Mouse (Mus musculus): Measurements from ENCODE around the gene Fam50b.

Fam50b gene

DNA sequence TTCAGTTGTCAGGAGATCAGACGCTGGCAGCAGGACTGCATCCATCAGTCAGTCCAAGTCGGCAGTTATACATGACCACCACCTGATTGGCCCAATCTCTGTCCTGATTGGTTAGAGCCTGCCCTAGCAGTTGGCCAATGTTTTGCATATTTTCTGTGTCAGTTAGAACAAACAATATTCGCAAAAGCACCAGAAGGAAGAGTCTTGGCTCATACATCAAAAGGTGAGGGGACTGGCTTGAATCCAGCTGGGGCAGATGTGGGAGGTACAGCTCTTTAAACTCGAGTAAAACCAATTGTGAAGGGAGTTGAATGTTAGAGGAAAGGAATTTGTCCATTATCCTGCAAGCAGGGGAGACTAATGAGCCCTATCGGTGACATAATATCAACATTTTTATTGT is at the start of gene Fam50b:
TSS of gene Fam50b (plus strand) at position 165 of the 400 bp plus-strand sequence.
- DNase-seq (ENCODE audit: low read depth, low spot score): no peak

DNA sequence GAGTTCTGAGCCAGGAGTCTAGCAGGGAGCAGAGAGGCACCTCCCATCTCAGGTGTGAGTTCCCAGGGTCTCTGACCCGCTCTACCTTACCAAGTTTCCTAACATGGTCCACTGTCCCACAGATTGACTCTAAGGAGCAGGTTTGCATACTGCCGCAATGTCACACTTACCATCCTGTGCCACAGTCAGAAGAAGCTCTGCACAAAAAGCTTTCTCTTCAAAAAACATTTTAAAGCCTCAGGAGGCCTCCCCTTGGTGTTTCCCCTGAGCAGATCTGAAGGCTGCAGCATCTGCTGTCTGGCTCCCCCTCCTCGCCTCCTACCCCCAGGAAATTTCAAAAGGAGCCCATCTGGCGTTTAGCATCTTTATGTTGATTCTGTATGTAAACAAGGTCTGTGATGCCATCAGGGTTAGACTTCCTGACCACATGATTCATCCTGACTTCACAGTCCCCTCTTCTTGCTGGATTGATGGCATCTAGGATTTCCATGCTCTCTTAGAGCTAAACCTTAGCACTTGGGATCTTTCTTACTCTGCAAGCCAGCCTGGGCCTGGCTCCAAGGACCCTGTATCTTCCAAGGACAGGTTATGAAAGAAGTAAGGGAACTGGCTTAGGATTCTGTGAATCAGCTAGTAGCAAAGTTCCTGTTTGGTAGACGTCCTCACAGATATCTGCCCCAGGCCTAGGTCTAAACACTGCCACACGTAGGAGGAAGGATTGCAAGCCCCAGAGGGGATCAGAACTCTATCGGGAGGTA is 49.5 kb upstream of the Fam50b start:
- no peak for DNase-seq (ENCODE audit: low read depth, low spot score)

- DNase-seq (ENCODE audit: low read depth, low spot score): no peak
Measured at GRCm38 (mm10) chr13:34691049-34691448, 43.6 kb upstream of the Fam50b start.

DNA sequence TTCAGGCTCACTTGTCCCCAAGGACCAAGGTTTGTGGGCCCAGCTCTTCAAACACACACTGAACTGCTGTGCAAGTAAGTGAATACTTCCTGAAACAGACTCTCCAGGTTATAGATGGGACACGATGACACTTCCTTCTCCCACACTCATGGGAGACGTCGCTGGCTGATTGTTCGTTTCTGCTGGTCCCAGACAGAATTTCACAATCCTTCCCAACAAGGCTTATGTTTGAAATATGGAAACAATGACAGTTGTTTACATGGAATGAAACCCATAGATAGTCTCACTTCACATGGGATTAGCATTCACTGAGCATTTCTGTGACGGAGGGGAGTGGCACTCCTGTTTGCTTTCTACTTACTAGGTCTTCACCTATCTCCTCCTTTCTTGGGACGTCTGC is 41.5 kb upstream of the Fam50b start:
- DNase-seq (ENCODE audit: low read depth, low spot score): no peak

DNA sequence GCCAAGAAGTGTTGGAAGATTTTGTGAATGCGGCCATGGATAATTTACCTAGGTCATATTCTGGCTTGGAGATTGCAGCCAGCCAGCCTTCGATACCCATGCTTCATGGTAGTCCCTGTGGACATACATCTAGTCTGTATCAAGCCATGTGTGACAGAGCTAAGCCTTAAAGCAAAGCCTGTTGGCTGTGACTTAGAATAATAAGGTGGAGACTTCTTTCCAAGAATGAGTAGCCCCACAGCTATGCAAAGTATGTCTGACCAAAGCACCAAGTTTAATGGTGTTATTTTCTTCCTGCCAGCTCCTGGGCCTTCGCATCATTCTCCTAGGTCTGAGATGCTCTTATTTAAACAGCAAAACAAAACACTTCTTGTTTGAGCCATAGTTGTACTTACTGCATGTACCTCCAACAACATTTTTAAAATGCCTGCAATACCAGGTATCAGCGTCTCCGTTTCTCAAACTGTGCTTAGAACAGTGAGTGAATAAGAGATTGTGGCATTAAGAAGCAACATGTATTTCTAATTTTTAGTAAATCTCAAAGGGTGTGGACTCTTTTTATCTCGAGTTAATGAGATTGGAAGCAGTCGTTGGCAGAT is 37.8 kb upstream of the Fam50b start:
- DNase-seq (ENCODE audit: low read depth, low spot score): no peak

GRCm38 (mm10) chr13:34700091-34700490 is 34.6 kb upstream of the Fam50b start:
- DNase-seq (ENCODE audit: low read depth, low spot score): no peak

DNA sequence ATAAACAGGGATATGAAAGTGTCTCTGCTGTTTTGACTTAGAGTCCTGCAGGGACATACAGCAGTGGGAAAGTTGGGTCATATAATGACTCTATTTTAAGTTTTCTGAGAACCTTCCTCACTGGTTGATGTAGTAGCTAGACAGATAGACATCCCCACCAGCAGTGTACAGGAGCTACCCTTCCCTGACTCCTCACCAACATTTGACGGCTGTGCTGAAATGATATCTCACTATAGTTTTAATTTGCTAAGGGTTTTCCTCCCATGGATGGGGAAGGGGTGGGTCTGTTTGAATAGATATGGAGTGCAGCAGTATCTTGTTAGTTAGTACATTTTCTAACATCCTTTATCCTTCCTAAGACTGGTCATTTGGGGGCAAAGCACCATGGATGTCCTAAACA is 34.0 kb upstream of the Fam50b start:
- DNase-seq (ENCODE audit: low read depth, low spot score): no peak

DNA sequence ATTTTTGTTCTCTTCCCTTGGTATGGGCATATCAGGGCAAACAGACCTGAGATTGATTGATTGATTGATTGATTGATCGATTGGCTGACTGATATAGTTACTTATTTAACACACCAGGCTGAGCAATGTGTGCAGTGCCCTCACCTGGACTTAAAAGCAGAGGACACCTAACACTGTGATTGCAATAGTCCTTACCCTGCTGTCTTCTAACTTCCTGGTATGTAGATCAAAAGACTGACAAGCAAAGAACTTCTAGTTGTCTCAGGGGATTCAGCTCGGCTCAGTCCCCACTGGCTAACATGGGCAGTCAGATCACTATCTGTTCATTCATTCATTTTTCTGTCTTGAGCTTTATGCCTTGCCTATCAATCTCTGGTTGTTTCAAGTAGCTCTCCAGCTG is 31.3 kb upstream of the Fam50b start:
- DNase-seq (ENCODE audit: low read depth, low spot score): no peak

DNA sequence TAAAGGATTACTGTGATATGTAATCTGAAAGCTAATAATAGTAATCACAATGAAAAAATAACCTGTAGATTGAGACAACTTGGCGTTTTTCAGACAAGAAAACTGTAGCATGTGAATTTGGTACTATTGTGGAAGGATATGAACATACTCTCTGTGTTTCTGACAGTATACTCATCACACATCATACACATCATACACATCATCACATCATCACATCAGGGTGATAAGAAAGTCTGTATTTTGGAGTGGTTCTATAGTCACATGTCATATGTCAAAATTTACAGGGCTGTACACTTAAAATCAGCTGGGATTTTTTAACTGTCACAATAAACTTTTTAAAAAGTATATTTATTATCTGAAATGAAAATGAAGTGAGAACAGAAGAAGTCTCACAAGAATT is 30.9 kb upstream of the Fam50b start:
- DNase-seq (ENCODE audit: low read depth, low spot score): no peak

- no peak for DNase-seq (ENCODE audit: low read depth, low spot score)
Measured at GRCm38 (mm10) chr13:34704835-34705234, 29.8 kb upstream of the Fam50b start.

- DNase-seq (ENCODE audit: low read depth, low spot score): no peak
Measured at GRCm38 (mm10) chr13:34708955-34709354, 25.7 kb upstream of the Fam50b start.

GRCm38 (mm10) chr13:34709566-34709965 is 25.1 kb upstream of the Fam50b start:
- DNase-seq (ENCODE audit: low read depth, low spot score): no peak

DNA sequence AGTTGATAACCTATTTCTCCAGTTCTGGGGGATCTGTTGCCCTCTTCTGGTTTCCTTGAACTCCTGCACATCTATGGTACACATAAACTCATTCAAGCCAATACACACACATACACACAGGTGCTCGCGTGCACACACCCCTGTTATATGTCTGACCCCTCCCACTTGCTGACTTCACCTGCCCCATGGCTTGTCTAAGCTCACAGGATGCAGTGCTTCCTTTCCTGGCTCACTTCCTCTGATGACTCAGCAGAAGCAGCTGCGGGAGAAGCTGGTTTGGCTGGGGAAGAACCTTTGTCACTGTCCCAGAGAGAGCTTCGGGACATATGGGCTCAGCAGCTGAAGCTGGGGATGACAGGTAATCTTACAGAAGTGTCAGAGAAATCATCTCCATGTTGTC is 23.2 kb upstream of the Fam50b start:
- no peak for DNase-seq (ENCODE audit: low read depth, low spot score)

GRCm38 (mm10) chr13:34712881-34713280 is 21.8 kb upstream of the Fam50b start:
- DNase-seq (ENCODE audit: low read depth, low spot score): no peak

GRCm38 (mm10) chr13:34715437-34715838 is 19.2 kb upstream of the Fam50b start:
- no peak for DNase-seq (ENCODE audit: low read depth, low spot score)

- no peak for DNase-seq (ENCODE audit: low read depth, low spot score)
Measured at GRCm38 (mm10) chr13:34724831-34725592, 9.6 kb upstream of the Fam50b start.

DNA sequence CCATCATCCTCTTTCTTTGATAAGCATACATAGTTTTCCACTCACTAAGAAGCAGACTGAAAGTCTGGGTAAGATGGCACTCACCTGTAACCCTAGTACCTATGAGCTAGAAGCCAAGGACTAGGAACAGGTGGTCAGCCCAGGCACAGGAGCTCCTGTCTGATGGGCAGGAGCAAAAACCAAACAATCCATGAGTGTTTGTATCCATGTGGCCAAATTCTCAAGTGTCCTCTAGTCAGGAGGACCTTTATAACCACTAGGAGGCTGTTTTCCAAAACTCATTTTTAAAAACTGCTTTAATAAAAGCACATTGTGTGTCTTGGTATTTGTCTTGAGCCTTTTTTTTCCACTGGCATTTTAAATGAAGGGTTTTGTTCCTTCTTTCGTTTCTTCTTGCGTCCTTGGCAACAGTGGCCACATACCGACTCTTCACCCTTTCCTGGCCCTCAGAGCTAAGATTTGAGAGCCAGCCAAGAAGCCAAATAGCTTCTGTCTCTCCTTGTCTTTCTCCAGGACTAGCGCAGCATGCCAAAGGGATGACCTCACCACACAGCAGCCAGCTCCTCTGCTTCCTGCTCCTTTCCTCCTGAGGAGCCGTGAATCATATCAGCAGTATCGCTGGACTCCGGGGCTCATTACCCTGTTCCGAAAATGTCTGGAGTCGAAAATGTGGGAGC is 8.7 kb upstream of the Fam50b start:
- no peak for DNase-seq (ENCODE audit: low read depth, low spot score)

DNA sequence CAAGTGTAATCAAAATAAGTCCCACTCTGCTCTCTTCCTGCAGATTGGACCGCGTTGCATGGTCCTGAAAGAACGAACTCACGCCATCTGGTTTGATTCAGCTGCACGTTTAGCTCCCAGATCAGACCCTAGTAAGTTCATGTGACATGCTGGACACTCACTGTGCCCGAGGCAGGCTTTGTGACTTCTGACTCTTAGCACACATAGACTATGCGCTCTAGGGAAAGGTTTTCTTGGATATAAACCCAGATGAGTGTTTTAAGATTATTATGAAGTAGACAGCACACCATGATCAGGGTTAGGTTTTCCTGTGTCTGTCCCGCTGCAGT is 8.2 kb upstream of the Fam50b start:
- no peak for DNase-seq (ENCODE audit: low read depth, low spot score)

DNA sequence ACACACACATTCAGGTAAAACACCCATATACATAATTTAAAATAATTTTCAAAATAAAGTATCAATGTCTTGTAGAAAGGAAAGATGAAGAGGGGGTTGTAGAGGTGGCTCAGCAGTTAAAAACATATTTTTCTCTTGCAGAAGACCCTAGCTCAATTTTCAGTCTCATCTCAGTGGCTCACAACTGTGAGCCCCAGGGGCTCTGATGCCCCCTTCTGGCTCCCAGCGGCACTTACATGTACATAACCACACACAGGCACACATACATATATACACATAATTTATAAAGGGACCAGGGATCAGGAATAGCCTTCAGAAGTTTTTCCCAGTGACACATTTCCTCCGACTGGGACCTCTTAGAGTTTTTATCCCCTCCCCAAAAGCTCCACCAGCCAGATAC is 7.6 kb upstream of the Fam50b start:
- no peak for DNase-seq (ENCODE audit: low read depth, low spot score)

GRCm38 (mm10) chr13:34731551-34731950 is 3.1 kb upstream of the Fam50b start:
- DNase-seq (ENCODE audit: low read depth, low spot score): no peak

DNA sequence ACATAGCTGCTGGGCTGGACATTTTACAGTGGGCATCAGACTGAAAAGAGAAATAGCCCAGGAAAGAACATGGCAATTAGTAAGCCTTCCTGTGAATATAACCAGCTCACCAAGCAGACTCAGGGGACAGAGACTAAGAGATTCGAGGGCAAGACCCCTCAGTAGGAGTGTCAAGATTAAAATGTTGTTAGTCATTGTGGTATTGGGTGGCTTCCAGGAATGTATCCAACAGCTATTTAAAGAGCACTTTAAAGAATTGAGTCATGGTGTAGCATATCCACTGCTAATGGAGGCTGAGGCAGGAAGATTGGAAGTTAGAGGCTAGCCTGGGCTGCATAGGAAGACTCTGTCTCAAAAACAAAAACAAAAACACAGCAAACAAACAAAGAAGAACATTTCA is 870 bp upstream of the Fam50b start:
- no peak for DNase-seq (ENCODE audit: low read depth, low spot score)

DNA sequence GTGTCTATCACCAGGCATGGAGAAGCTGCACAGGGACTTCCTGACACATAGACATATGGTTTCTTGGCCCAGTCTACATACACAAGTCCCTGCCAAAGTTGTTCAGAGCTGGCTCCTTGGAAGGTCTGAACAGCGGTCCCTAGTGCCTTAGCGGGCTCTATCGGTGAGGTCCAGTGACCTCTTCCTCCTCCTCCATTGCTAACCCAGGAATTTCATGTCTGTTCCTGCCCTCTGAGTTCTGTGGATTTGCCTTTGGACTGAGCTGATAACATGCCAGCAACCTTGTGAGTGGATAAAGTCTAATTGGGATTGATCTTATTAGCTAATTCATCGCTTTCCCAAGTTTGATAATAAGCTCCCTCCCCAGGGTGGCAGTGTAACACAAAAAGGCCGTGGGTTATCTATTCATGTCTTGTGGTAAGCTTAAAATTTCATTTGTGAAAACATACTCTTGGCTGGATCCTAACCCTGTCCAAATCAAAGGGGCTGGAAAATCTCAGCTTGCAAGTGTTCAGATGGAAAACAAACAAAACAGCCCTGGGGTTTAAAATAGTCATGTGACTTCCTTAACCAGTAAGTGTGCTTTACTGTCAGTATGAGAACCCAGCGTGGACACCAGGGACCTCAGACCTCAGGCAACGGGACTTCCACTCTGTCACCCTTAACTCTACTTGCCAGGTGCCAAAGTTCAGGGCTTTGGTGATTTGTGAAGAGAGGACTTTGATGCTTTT is 3.5 kb downstream of the Fam50b start:
- DNase-seq (ENCODE audit: low read depth, low spot score): no peak

All from brain, embryonic 18.5 days (tissue).